Mouse (Mus musculus): Measurements from ENCODE around the gene Kcnh4.
A peak's percentile ranks its signal among the peaks of the same experiment; 100 is the strongest.

Gene Kcnh4

GRCm38 (mm10) chr11:100762831-100763230 is 3.1 kb upstream of the Kcnh4 start, which contains the start of gene Hcrt:
Hcrt (minus strand) TSS chr11:100762931.
- no peak for DNase-seq

GRCm38 (mm10) chr11:100761547-100762045 is 1.9 kb upstream of the Kcnh4 start:
- DNase-seq: peak; percentile 90

GRCm38 (mm10) chr11:100758707-100759610 is 783 bp downstream of the Kcnh4 start:
- DNase-seq: peak; percentile 77

GRCm38 (mm10) chr11:100757566-100757965 is 2.2 kb downstream of the Kcnh4 start:
- DNase-seq: no peak

GRCm38 (mm10) chr11:100756476-100756875 is 3.3 kb downstream of the Kcnh4 start:
- DNase-seq: no peak

GRCm38 (mm10) chr11:100754693-100755057 is 5.1 kb downstream of the Kcnh4 start:
- DNase-seq: no peak

GRCm38 (mm10) chr11:100754021-100754692 is 5.6 kb downstream of the Kcnh4 start:
- DNase-seq: no peak

- no peak for DNase-seq
Observed at GRCm38 (mm10) chr11:100752294-100752693, 7.4 kb downstream of the Kcnh4 start.

GRCm38 (mm10) chr11:100750127-100750526 is 9.6 kb downstream of the Kcnh4 start:
- no peak for DNase-seq

- no peak for DNase-seq
Observed at GRCm38 (mm10) chr11:100749469-100749868, 10.3 kb downstream of the Kcnh4 start.

GRCm38 (mm10) chr11:100748620-100749019 is 11.1 kb downstream of the Kcnh4 start:
- DNase-seq: no peak

- DNase-seq: no peak
Observed at GRCm38 (mm10) chr11:100747114-100747513, 12.6 kb downstream of the Kcnh4 start.

- DNase-seq: no peak
Observed at GRCm38 (mm10) chr11:100746546-100746945, 13.2 kb downstream of the Kcnh4 start.

GRCm38 (mm10) chr11:100745085-100745484 is 14.7 kb downstream of the Kcnh4 start:
- DNase-seq: peak; percentile 74

- DNase-seq: no peak
Observed at GRCm38 (mm10) chr11:100741348-100741747, 18.4 kb downstream of the Kcnh4 start.

GRCm38 (mm10) chr11:100738749-100739148 is 21.0 kb downstream of the Kcnh4 start:
- DNase-seq: peak; percentile 37

GRCm38 (mm10) chr11:100738066-100738604 is 21.6 kb downstream of the Kcnh4 start, which contains the start of gene Rab5c:
Rab5c (minus strand) TSS chr11:100738215.
- peak; percentile 96 for DNase-seq

GRCm38 (mm10) chr11:100737105-100737733 is 22.5 kb downstream of the Kcnh4 start:
- no peak for DNase-seq

- no peak for DNase-seq
Observed at GRCm38 (mm10) chr11:100736746-100737080, 23.0 kb downstream of the Kcnh4 start.

- DNase-seq: peak; percentile 31
Observed at GRCm38 (mm10) chr11:100735954-100736745, 23.6 kb downstream of the Kcnh4 start.

GRCm38 (mm10) chr11:100735134-100735865 is 24.4 kb downstream of the Kcnh4 start:
- no peak for DNase-seq
